Mouse (Mus musculus): ENCODE data around the gene Nectin4. TPM values are rescaled to one million over a fixed set of nuclear protein-coding genes. Genes with fewer than 3 reads are reported as not detected.

The Nectin4 gene
- polyA plus RNA-seq, 1 experiment, result 0.08 TPM

GRCm38 (mm10) chr1:171413608-171414007 lies 43.7 kb downstream of the Nectin4 start:
- peaks cover 9% of the 10 kb centered on the region for H3K36me3 ChIP-seq (ENCODE audit: control insufficient read depth, insufficient read depth)
- no peak overlapping the region for H3K4me2 ChIP-seq (ENCODE audit: low read depth)
- H3K27me3 ChIP-seq (ENCODE audit: control insufficient read depth, insufficient read depth, insufficient read length), result no peaks in the 10 kb centered on the region
- H3K4me3 ChIP-seq, result no peak overlapping the region
- no peak for TF ChIP-seq POLR2A (IDR thresholded peaks at IDR 0.05; ENCODE audit: insufficient read length, low read depth)
- TF ChIP-seq CEBPB (IDR thresholded peaks at IDR 0.05; ENCODE audit: insufficient read depth, poor library complexity, severe bottlenecking), result no peak
- no peak for TF ChIP-seq TCF12 (IDR thresholded peaks at IDR 0.05; ENCODE audit: insufficient read depth, poor library complexity, severe bottlenecking)
- TF ChIP-seq SRF (IDR thresholded peaks at IDR 0.05; ENCODE audit: control insufficient read depth, insufficient read length, low read depth), result no peak
- TF ChIP-seq USF1 (IDR thresholded peaks at IDR 0.05; ENCODE audit: low read depth), result no peak
- TF ChIP-seq MYOD1 (IDR thresholded peaks at IDR 0.05; ENCODE audit: control insufficient read depth in 1 of 3, insufficient read length in 2 of 3, low read depth in 2 of 3), result no peak
- TF ChIP-seq REST (IDR thresholded peaks at IDR 0.05; ENCODE audit: insufficient read depth, insufficient read length), result no peak
- no peak for TF ChIP-seq MYOG (IDR thresholded peaks at IDR 0.05; ENCODE audit: control insufficient read depth in 1 of 3, insufficient read depth in 1 of 3, insufficient read length in 2 of 3, low read depth in 2 of 3)
- no peak for TF ChIP-seq TCF3 (IDR thresholded peaks at IDR 0.05; ENCODE audit: insufficient read length, low read depth)
- no peak for TF ChIP-seq POLR2AphosphoS2 (IDR thresholded peaks at IDR 0.05; ENCODE audit: insufficient read length, low read depth)
- no peak for TF ChIP-seq MAX (IDR thresholded peaks at IDR 0.05; ENCODE audit: low read depth)
- no peak for TF ChIP-seq E2F4 (IDR thresholded peaks at IDR 0.05; ENCODE audit: insufficient read depth)
- no peak overlapping the region for H3ac ChIP-seq (ENCODE audit: control insufficient read depth, insufficient read length)
- peaks cover 37% of the 10 kb centered on the region for H3K79me2 ChIP-seq (ENCODE audit: control insufficient read depth, insufficient read depth)

- H3K36me3 ChIP-seq (ENCODE audit: control insufficient read depth, insufficient read depth), result peaks cover 20% of the 10 kb centered on the region
- H3K4me2 ChIP-seq (ENCODE audit: low read depth), result no peak within 1 kb of the TSS
- peaks cover 16% of the 10 kb centered on the region for H3K79me2 ChIP-seq (ENCODE audit: control insufficient read depth, insufficient read depth)
- H3ac ChIP-seq (ENCODE audit: control insufficient read depth, insufficient read length), result no peak within 1 kb of the TSS
- TF ChIP-seq MAX (IDR thresholded peaks at IDR 0.05; ENCODE audit: low read depth), result no peak
- TF ChIP-seq CEBPB (IDR thresholded peaks at IDR 0.05; ENCODE audit: insufficient read depth, poor library complexity, severe bottlenecking), result no peak
- no peak for TF ChIP-seq USF1 (IDR thresholded peaks at IDR 0.05; ENCODE audit: low read depth)
- H3K27me3 ChIP-seq (ENCODE audit: control insufficient read depth, insufficient read depth, insufficient read length), result no peaks in the 10 kb centered on the region
- no peak within 1 kb of the TSS for H3K4me3 ChIP-seq
These were observed 48.8 kb downstream of the Nectin4 start, which contains the start of gene Tstd1 for GRCm38 (mm10) chr1:171418660-171419059. TSS of gene Tstd1 (plus strand) at chr1:171418872.

- TF ChIP-seq POLR2A (IDR thresholded peaks at IDR 0.05; ENCODE audit: insufficient read length, low read depth), result no peak
- TF ChIP-seq POLR2AphosphoS2 (IDR thresholded peaks at IDR 0.05; ENCODE audit: insufficient read length, low read depth), result no peak
- TF ChIP-seq USF1 (IDR thresholded peaks at IDR 0.05; ENCODE audit: low read depth), result no peak
- TF ChIP-seq E2F4 (IDR thresholded peaks at IDR 0.05; ENCODE audit: insufficient read depth), result no peak
- no peak for TF ChIP-seq MYOD1 (IDR thresholded peaks at IDR 0.05; ENCODE audit: control insufficient read depth in 1 of 3, insufficient read length in 2 of 3, low read depth in 2 of 3)
- TF ChIP-seq TCF3 (IDR thresholded peaks at IDR 0.05; ENCODE audit: insufficient read length, low read depth), result no peak
- no peak for TF ChIP-seq TCF12 (IDR thresholded peaks at IDR 0.05; ENCODE audit: insufficient read depth, poor library complexity, severe bottlenecking)
- TF ChIP-seq REST (IDR thresholded peaks at IDR 0.05; ENCODE audit: insufficient read depth, insufficient read length), result no peak
- TF ChIP-seq MYOG (IDR thresholded peaks at IDR 0.05; ENCODE audit: control insufficient read depth in 1 of 3, insufficient read depth in 1 of 3, insufficient read length in 2 of 3, low read depth in 2 of 3), result no peak
- TF ChIP-seq SRF (IDR thresholded peaks at IDR 0.05; ENCODE audit: control insufficient read depth, insufficient read length, low read depth), result no peak
- H3K27me3 ChIP-seq (ENCODE audit: control insufficient read depth, insufficient read depth, insufficient read length), result no peaks in the 10 kb centered on the region
- H3K36me3 ChIP-seq (ENCODE audit: control insufficient read depth, insufficient read depth), result peaks cover 20% of the 10 kb centered on the region
- H3K4me2 ChIP-seq (ENCODE audit: low read depth), result no peak overlapping the region
- H3ac ChIP-seq (ENCODE audit: control insufficient read depth, insufficient read length), result no peak overlapping the region
- no peak overlapping the region for H3K4me3 ChIP-seq
- peaks cover 8% of the 10 kb centered on the region for H3K79me2 ChIP-seq (ENCODE audit: control insufficient read depth, insufficient read depth)
These were observed 49.5 kb downstream of the Nectin4 start for GRCm38 (mm10) chr1:171419291-171419882.

- Histone ChIP-seq H3K4me3 (no peak overlapping the region), H3K79me2 (ENCODE audit: control insufficient read depth, insufficient read depth) (peaks cover 4% of the 10 kb centered on the region), H3ac (ENCODE audit: control insufficient read depth, insufficient read length) (no peak overlapping the region), H3K36me3 (ENCODE audit: control insufficient read depth, insufficient read depth) (peaks cover 20% of the 10 kb centered on the region), H3K27me3 (ENCODE audit: control insufficient read depth, insufficient read depth, insufficient read length) (no peaks in the 10 kb centered on the region), H3K4me2 (ENCODE audit: low read depth) (no peak overlapping the region)
- TF ChIP-seq E2F4 (IDR thresholded peaks at IDR 0.05; ENCODE audit: insufficient read depth) (no peak), TCF3 (IDR thresholded peaks at IDR 0.05; ENCODE audit: insufficient read length, low read depth) (no peak), REST (IDR thresholded peaks at IDR 0.05; ENCODE audit: insufficient read depth, insufficient read length) (no peak), SRF (IDR thresholded peaks at IDR 0.05; ENCODE audit: control insufficient read depth, insufficient read length, low read depth) (no peak)
These were observed 50.0 kb downstream of the Nectin4 start for GRCm38 (mm10) chr1:171419905-171420304.

GRCm38 (mm10) chr1:171422504-171423095 lies 52.7 kb downstream of the Nectin4 start:
- TF ChIP-seq MYOD1 (IDR thresholded peaks at IDR 0.05; ENCODE audit: control insufficient read depth in 1 of 3, insufficient read length in 2 of 3, low read depth in 2 of 3) (no peak), POLR2A (IDR thresholded peaks at IDR 0.05; ENCODE audit: insufficient read length, low read depth) (no peak), POLR2AphosphoS2 (IDR thresholded peaks at IDR 0.05; ENCODE audit: insufficient read length, low read depth) (no peak), USF1 (IDR thresholded peaks at IDR 0.05; ENCODE audit: low read depth) (no peak), SRF (IDR thresholded peaks at IDR 0.05; ENCODE audit: control insufficient read depth, insufficient read length, low read depth) (no peak), REST (IDR thresholded peaks at IDR 0.05; ENCODE audit: insufficient read depth, insufficient read length) (no peak), E2F4 (IDR thresholded peaks at IDR 0.05; ENCODE audit: insufficient read depth) (no peak), CEBPB (IDR thresholded peaks at IDR 0.05; ENCODE audit: insufficient read depth, poor library complexity, severe bottlenecking) (no peak), TCF12 (IDR thresholded peaks at IDR 0.05; ENCODE audit: insufficient read depth, poor library complexity, severe bottlenecking) (no peak), MAX (IDR thresholded peaks at IDR 0.05; ENCODE audit: low read depth) (no peak)
- no peak overlapping the region for H3K4me2 ChIP-seq (ENCODE audit: low read depth)
- H3ac ChIP-seq (ENCODE audit: control insufficient read depth, insufficient read length), result no peak overlapping the region
- H3K4me3 ChIP-seq, result no peak overlapping the region
- H3K27me3 ChIP-seq (ENCODE audit: control insufficient read depth, insufficient read depth, insufficient read length), result no peaks in the 10 kb centered on the region
- H3K36me3 ChIP-seq (ENCODE audit: control insufficient read depth, insufficient read depth), result peaks cover 11% of the 10 kb centered on the region
- H3K79me2 ChIP-seq (ENCODE audit: control insufficient read depth, insufficient read depth), result no peaks in the 10 kb centered on the region
